Mouse (Mus musculus): ENCODE results near the gene Esyt2.

- TF ChIP-seq CTCF (IDR thresholded peaks at IDR 0.05; ENCODE audit: extremely low read depth, insufficient read depth, low read length) (no peak), POLR2A (IDR thresholded peaks at IDR 0.05; ENCODE audit: extremely low read depth, insufficient read depth, low read length) (no peak)
These were observed 157.6 kb downstream of the Esyt2 start for GRCm38 (mm10) chr12:116438591-116438990.

Data from cortical plate, adult 2 months (tissue).